In genomic region chr17:31276922-31277918, GRCm38 (mm10) we compare ENCODE assay signal across 8 mouse cellular contexts. TPM values are rescaled to one million over a fixed set of nuclear protein-coding genes. Genes with fewer than 3 reads are reported as not detected.
A peak's percentile ranks its signal among the peaks of the same experiment; 100 is the strongest.
DNase-seq lines count a peak whose midpoint lies in the region; ATAC-seq and TF ChIP-seq lines count a peak whose summit lies in the region.

TSS of gene Rsph1 (minus strand) at chr17:31277383.

- peak within 1 kb of the TSS; percentile 82 for H3K4me2 ChIP-seq in neural tube, embryonic 13.5 days
- H3K4me2 ChIP-seq in stomach, postnatal 0 days (replicated peaks; ENCODE audit: low read depth), result peak within 1 kb of the TSS; percentile 76

- 12% methylated on average over 38 of the region's 44 CpGs for WGBS in neural tube, embryonic 13.5 days
- 11% methylated on average over 44 of the region's 44 CpGs for WGBS in stomach, postnatal 0 days

- peak within 1 kb of the TSS; percentile 52 to 64 for H3K4me3 ChIP-seq in ES-E14 (ENCODE audit: insufficient read depth in 1 of 2, low read depth in 1 of 2, low read length in 2 of 2, poor library complexity in 1 of 2, severe bottlenecking in 1 of 2)
- peak within 1 kb of the TSS; percentile 67 for H3K4me3 ChIP-seq in layer of hippocampus, adult 2 months
- peak within 1 kb of the TSS; percentile 46 for H3K4me3 ChIP-seq in neural tube, embryonic 13.5 days
- H3K4me3 ChIP-seq in stomach, postnatal 0 days (ENCODE audit: low read depth, low read length), result peak within 1 kb of the TSS; percentile 49

- H3K4me1 ChIP-seq in ES-E14 (ENCODE audit: control insufficient read depth in 2 of 2, insufficient read depth in 2 of 2, low read length in 2 of 2, poor library complexity in 1 of 2), result peaks cover 0 to 14% of the 10 kb centered on the region in 2 experiments; a peak in 1 of 4 replicates
- H3K4me1 ChIP-seq in neural tube, embryonic 13.5 days (replicated peaks), result peaks cover 22% of the 10 kb centered on the region
- 0 out of 2 replicates have a peak, but pooled peaks cover 2% of the 10 kb centered on the region for H3K4me1 ChIP-seq in stomach, postnatal 0 days (replicated peaks; ENCODE audit: control insufficient read depth, insufficient read depth)

- no peak within 1 kb of the TSS for H3K27ac ChIP-seq in ES-E14 (ENCODE audit: insufficient read depth, low read depth, low read length, poor library complexity, severe bottlenecking)
- H3K27ac ChIP-seq in layer of hippocampus, adult 2 months, result peak within 1 kb of the TSS; percentile 91
- H3K27ac ChIP-seq in neural tube, embryonic 13.5 days (replicated peaks), result no peak within 1 kb of the TSS
- H3K27ac ChIP-seq in stomach, postnatal 0 days (replicated peaks), result peak within 1 kb of the TSS; percentile 58; the same call in 1 of the 2 replicates

- peak within 1 kb of the TSS; percentile 27; the same call in 1 of the 2 replicates for H3K9ac ChIP-seq in ES-E14 (ENCODE audit: insufficient read depth, low read depth, low read length, poor library complexity, severe bottlenecking)
- peak within 1 kb of the TSS; percentile 65 for H3K9ac ChIP-seq in neural tube, embryonic 13.5 days
- H3K9ac ChIP-seq in stomach, postnatal 0 days (ENCODE audit: low read length), result peak within 1 kb of the TSS; percentile 55

- no peak for TF ChIP-seq CTCF in layer of hippocampus, adult 2 months (conservative IDR thresholded peaks at IDR 0.05)
- TF ChIP-seq CTCF in stomach, postnatal 0 days (IDR thresholded peaks at IDR 0.05; ENCODE audit: low read depth), result no peak

- no peaks in the 10 kb centered on the region for H3K9me3 ChIP-seq in ES-E14 (ENCODE audit: control insufficient read depth, insufficient read depth, low read depth, low read length)
- H3K9me3 ChIP-seq in neural tube, embryonic 13.5 days, result no peaks in the 10 kb centered on the region
- no peaks in the 10 kb centered on the region for H3K9me3 ChIP-seq in stomach, postnatal 0 days (ENCODE audit: control insufficient read depth, low read length)

- H3K27me3 ChIP-seq in neural tube, embryonic 13.5 days, result 0 out of 2 replicates have a peak, but pooled peaks cover 3% of the 10 kb centered on the region
- H3K27me3 ChIP-seq in stomach, postnatal 0 days (ENCODE audit: control insufficient read depth, insufficient read depth, low read length), result no peaks in the 10 kb centered on the region

- TF ChIP-seq EP300 in stomach, postnatal 0 days (optimal IDR thresholded peaks at IDR 0.05), result no peak

- peak; percentile 78 for ATAC-seq in frontal cortex, adult (ENCODE audit: low TSS enrichment)
- peak; percentile 93 for ATAC-seq in neural tube, embryonic 13.5 days (ENCODE audit: low read depth)
- peak; percentile 91 for ATAC-seq in stomach, postnatal 0 days (ENCODE audit: low FRiP score, low TSS enrichment)

- H3K36me3 ChIP-seq in ES-E14 (ENCODE audit: control insufficient read depth, insufficient read depth, low read length, poor library complexity, severe bottlenecking), result no peaks in the 10 kb centered on the region
- no peaks in the 10 kb centered on the region for H3K36me3 ChIP-seq in neural tube, embryonic 13.5 days
- H3K36me3 ChIP-seq in stomach, postnatal 0 days (ENCODE audit: control insufficient read depth, insufficient read depth, low read length), result no peaks in the 10 kb centered on the region

- DNase-seq in ES-E14 (ENCODE audit: low read depth, low spot score), result peak; percentile 83
- DNase-seq in cerebellum, adult 9-11 months, result peak; percentile 92
- peak; percentile 100 for DNase-seq in heart, postnatal 4 days
- DNase-seq in layer of hippocampus, adult 2 months (ENCODE audit: low spot score in 2 of 2), result peak; percentile 100
- peak; percentile 98 to 99 for DNase-seq in lung, adult 18-20 months
- DNase-seq in stomach, postnatal 0 days (ENCODE audit: low spot score), result peak; percentile 96

- in situ Hi-C loops in ES-E14 (cut with MboI; ENCODE audit: low sequenced_read_pairs in 2 of 2, unreplicated experiment in 2 of 2), result no loop called here

TF ChIP-seq in ES-E14, 5 proteins besides CTCF, POLR2A, EP300 and RAD21:
- TF ChIP-seq CHD2 (IDR thresholded peaks at IDR 0.05; ENCODE audit: low read depth, low read length), result no peak

RNA-seq across cellular contexts. Expression of gene Rsph1, which starts in this region (rescaled TPM):
- total RNA-seq in ES-E14 (2012; rRNA removed), result 1.4 and 1.9 TPM in 2 replicates
- 1 to 10 TPM; 1.7 to 2.4 TPM for total RNA-seq in heart, postnatal 4 days (2021)
- total RNA-seq in layer of hippocampus, adult 2 months (2021), result 10 to 100 TPM; 11.4 to 15.8 TPM
- 2.2 and 2.3 TPM in 2 replicates for polyA plus RNA-seq in neural tube, embryonic 13.5 days (2015; fragmentation: Nextera tagmentation; extraction: Ambion mirVana)
- polyA plus RNA-seq in stomach, postnatal 0 days (2015; fragmentation: Nextera tagmentation; extraction: Ambion mirVana), result 0.87 and 0.99 TPM in 2 replicates

Comparison
In these comparisons a context has a peak if more than half of its experiments do, and no peak if none do; other contexts are left out.
1. Peak in DNase-seq, ATAC-seq, H3K4me3 ChIP-seq, H3K27ac ChIP-seq, H3K9ac ChIP-seq and H3K4me2 ChIP-seq in stomach, postnatal 0 days; RNA of the gene not detected or under 1 TPM.